Mouse (Mus musculus): ENCODE results near the gene Ddn. TPM values are rescaled to one million over a fixed set of nuclear protein-coding genes. Genes with fewer than 3 reads are reported as not detected.

Ddn gene
- total RNA-seq, 1 experiment: 0.22 TPM

GRCm38 (mm10) chr15:98762670-98763529 lies 46.4 kb downstream of the Ddn start, which contains the start of gene Arf3:
Gene Arf3 (minus strand): TSS chr15:98763214.
- Histone ChIP-seq H3K4me3 (ENCODE audit: insufficient read depth in 1 of 2, low read depth in 1 of 2, low read length in 2 of 2, poor library complexity in 1 of 2, severe bottlenecking in 1 of 2) (peak within 1 kb of the TSS; percentile 69 to 99), H3K9me3 (ENCODE audit: control insufficient read depth, insufficient read depth, low read depth, low read length) (no peaks in the 10 kb centered on the region), H3K36me3 (ENCODE audit: control insufficient read depth, insufficient read depth, low read length, poor library complexity, severe bottlenecking) (peaks cover 2% of the 10 kb centered on the region), H3K9ac (ENCODE audit: insufficient read depth, low read depth, low read length, poor library complexity, severe bottlenecking) (peak within 1 kb of the TSS; percentile 97), H3K4me1 (ENCODE audit: control insufficient read depth in 2 of 2, insufficient read depth in 2 of 2, low read length in 2 of 2, poor library complexity in 1 of 2) (peaks cover 2 to 3% of the 10 kb centered on the region in 2 experiments; a peak in 2 of 4 replicates), H3K27ac (ENCODE audit: insufficient read depth, low read depth, low read length, poor library complexity, severe bottlenecking) (peak within 1 kb of the TSS; percentile 64)
- no peak for TF ChIP-seq MAFK (IDR thresholded peaks at IDR 0.05; ENCODE audit: insufficient read depth, low read depth, low read length)
- TF ChIP-seq CHD2 (IDR thresholded peaks at IDR 0.05; ENCODE audit: low read depth, low read length): peak; percentile 99
- in situ Hi-C loops (cut with MboI; ENCODE audit: low sequenced_read_pairs in 2 of 2, unreplicated experiment in 2 of 2): no loop called here
- peak; percentile 88 for DNase-seq (ENCODE audit: low read depth, low spot score)

GRCm38 (mm10) chr15:98762201-98762621 lies 47.1 kb downstream of the Ddn start:
- DNase-seq (ENCODE audit: low read depth, low spot score): peak; percentile 71
- peak overlapping the region; percentile 69 to 99 for H3K4me3 ChIP-seq (ENCODE audit: insufficient read depth in 1 of 2, low read depth in 1 of 2, low read length in 2 of 2, poor library complexity in 1 of 2, severe bottlenecking in 1 of 2)
- in situ Hi-C loops (cut with MboI; ENCODE audit: low sequenced_read_pairs in 2 of 2, unreplicated experiment in 2 of 2): no loop called here
- H3K27ac ChIP-seq (ENCODE audit: insufficient read depth, low read depth, low read length, poor library complexity, severe bottlenecking): peak overlapping the region; percentile 64
- peak overlapping the region; percentile 97 for H3K9ac ChIP-seq (ENCODE audit: insufficient read depth, low read depth, low read length, poor library complexity, severe bottlenecking)
- H3K36me3 ChIP-seq (ENCODE audit: control insufficient read depth, insufficient read depth, low read length, poor library complexity, severe bottlenecking): peaks cover 2% of the 10 kb centered on the region
- H3K4me1 ChIP-seq (ENCODE audit: control insufficient read depth in 2 of 2, insufficient read depth in 2 of 2, low read length in 2 of 2, poor library complexity in 1 of 2): peaks cover 2 to 3% of the 10 kb centered on the region in 2 experiments; a peak in 2 of 4 replicates
- TF ChIP-seq CHD2 (IDR thresholded peaks at IDR 0.05; ENCODE audit: low read depth, low read length): no peak
- TF ChIP-seq ZC3H11A (IDR thresholded peaks at IDR 0.05; ENCODE audit: borderline replicate concordance, low read depth, low read length): no peak
- no peak for TF ChIP-seq HCFC1 (IDR thresholded peaks at IDR 0.05; ENCODE audit: borderline replicate concordance, insufficient read depth, low read length)
- no peak for TF ChIP-seq MAFK (IDR thresholded peaks at IDR 0.05; ENCODE audit: insufficient read depth, low read depth, low read length)
- TF ChIP-seq ZNF384 (IDR thresholded peaks at IDR 0.05; ENCODE audit: low read depth, low read length): no peak
- H3K9me3 ChIP-seq (ENCODE audit: control insufficient read depth, insufficient read depth, low read depth, low read length): no peaks in the 10 kb centered on the region

GRCm38 (mm10) chr15:98754125-98754524 lies 55.2 kb downstream of the Ddn start:
- no peaks in the 10 kb centered on the region; a peak in 1 of 4 replicates for H3K4me1 ChIP-seq (ENCODE audit: control insufficient read depth in 2 of 2, insufficient read depth in 2 of 2, low read length in 2 of 2, poor library complexity in 1 of 2)
- peaks cover 4% of the 10 kb centered on the region for H3K36me3 ChIP-seq (ENCODE audit: control insufficient read depth, insufficient read depth, low read length, poor library complexity, severe bottlenecking)
- no peaks in the 10 kb centered on the region for H3K9me3 ChIP-seq (ENCODE audit: control insufficient read depth, insufficient read depth, low read depth, low read length)
- TF ChIP-seq MAFK (IDR thresholded peaks at IDR 0.05; ENCODE audit: insufficient read depth, low read depth, low read length): no peak
- TF ChIP-seq HCFC1 (IDR thresholded peaks at IDR 0.05; ENCODE audit: borderline replicate concordance, insufficient read depth, low read length): no peak
- TF ChIP-seq ZC3H11A (IDR thresholded peaks at IDR 0.05; ENCODE audit: borderline replicate concordance, low read depth, low read length): no peak
- no peak for TF ChIP-seq ZNF384 (IDR thresholded peaks at IDR 0.05; ENCODE audit: low read depth, low read length)
- no peak for TF ChIP-seq CHD2 (IDR thresholded peaks at IDR 0.05; ENCODE audit: low read depth, low read length)
- no peak overlapping the region for H3K4me3 ChIP-seq (ENCODE audit: insufficient read depth in 1 of 2, low read depth in 1 of 2, low read length in 2 of 2, poor library complexity in 1 of 2, severe bottlenecking in 1 of 2)
- H3K27ac ChIP-seq (ENCODE audit: insufficient read depth, low read depth, low read length, poor library complexity, severe bottlenecking): no peak overlapping the region
- no peak overlapping the region for H3K9ac ChIP-seq (ENCODE audit: insufficient read depth, low read depth, low read length, poor library complexity, severe bottlenecking)
- no peak for DNase-seq (ENCODE audit: low read depth, low spot score)
- in situ Hi-C loops (cut with MboI; ENCODE audit: low sequenced_read_pairs in 2 of 2, unreplicated experiment in 2 of 2): no loop called here

Other genes starting within 250 kb of the Ddn start
- gene Ccnt1, start 238.6 kb downstream of the Ddn start, total RNA-seq (2012; rRNA removed): 53.1 and 59.1 TPM in 2 replicates
- not detected in 2 replicates for gene 4930415O20Rik, start 238.5 kb downstream of the Ddn start, total RNA-seq (2012; rRNA removed)
- 9.0 and 15.3 TPM in 2 replicates for gene Adcy6, start 199.4 kb downstream of the Ddn start, total RNA-seq (2012; rRNA removed)
- 27.3 and 32.0 TPM in 2 replicates for gene Cacnb3, start 178.7 kb downstream of the Ddn start, total RNA-seq (2012; rRNA removed)
- 147 and 151 TPM in 2 replicates for gene Ddx23, start 146.6 kb downstream of the Ddn start, total RNA-seq (2012; rRNA removed)
- gene Rnd1, start 132.0 kb downstream of the Ddn start, total RNA-seq (2012; rRNA removed): 5.7 and 7.6 TPM in 2 replicates
- 0.26 and 0.76 TPM in 2 replicates for gene Ccdc65, start 101.3 kb downstream of the Ddn start, total RNA-seq (2012; rRNA removed)
- gene Fkbp11, start 81.3 kb downstream of the Ddn start, total RNA-seq (2012; rRNA removed): 105 and 119 TPM in 2 replicates
- 26.2 and 41.2 TPM in 2 replicates for gene Arf3, start 46.3 kb downstream of the Ddn start, total RNA-seq (2012; rRNA removed)
- 1.1 and 1.3 TPM in 2 replicates for gene Wnt10b, start 31.3 kb downstream of the Ddn start, total RNA-seq (2012; rRNA removed)
- gene Wnt1, start 19.6 kb downstream of the Ddn start, total RNA-seq (2012; rRNA removed): not detected in 2 replicates
- 36.6 and 54.7 TPM in 2 replicates for gene Prkag1, start 22.0 kb upstream of the Ddn start, total RNA-seq (2012; rRNA removed)
- 30.7 and 35.9 TPM in 2 replicates for gene Kmt2d, start 61.7 kb upstream of the Ddn start, total RNA-seq (2012; rRNA removed)
- 43.6 and 48.2 TPM in 2 replicates for gene Rhebl1, start 85.0 kb upstream of the Ddn start, total RNA-seq (2012; rRNA removed)
- 1.0 and 1.2 TPM in 2 replicates for gene Dhh, start 89.0 kb upstream of the Ddn start, total RNA-seq (2012; rRNA removed)
- 55.1 and 73.3 TPM in 2 replicates for gene Lmbr1l, start 108.7 kb upstream of the Ddn start, total RNA-seq (2012; rRNA removed)
- gene Tuba1b, start 125.1 kb upstream of the Ddn start, total RNA-seq (2012; rRNA removed): 1,092 and 1,539 TPM in 2 replicates
- not detected in 2 replicates for gene Gm49450, start 144.1 kb upstream of the Ddn start, total RNA-seq (2012; rRNA removed)
- gene Tuba1a, start 144.2 kb upstream of the Ddn start, total RNA-seq (2012; rRNA removed): 595 and 862 TPM in 2 replicates
- gene Tuba1c, start 220.4 kb upstream of the Ddn start, total RNA-seq (2012; rRNA removed): 335 and 424 TPM in 2 replicates
- gene Prph, start 245.7 kb upstream of the Ddn start, total RNA-seq (2012; rRNA removed): 15.1 and 20.6 TPM in 2 replicates

All from ES-E14 (cell line).